Mouse (Mus musculus): ENCODE measurements around the gene Notch4. TPM values are rescaled to one million over a fixed set of nuclear protein-coding genes. Genes with fewer than 3 reads are reported as not detected.

The Notch4 gene
- 0.58 and 0.70 TPM in 2 replicates for polyA plus RNA-seq (2012; rRNA removed)

GRCm38 (mm10) chr17:34564003-34564421 lies at the start of gene Notch4:
Gene Notch4 (plus strand): TSS chr17:34564268.

GRCm38 (mm10) chr17:34517252-34517651 lies 46.8 kb upstream of the Notch4 start, which contains the start of gene Btnl6:
Gene Btnl6 (minus strand): TSS chr17:34517352.

GRCm38 (mm10) chr17:34589681-34590101 lies 25.6 kb downstream of the Notch4 start, which contains the start of gene Gpsm3:
Gene Gpsm3 (plus strand): TSS chr17:34589806.

GRCm38 (mm10) chr17:34591029-34591993 lies 27.2 kb downstream of the Notch4 start, which contains the start of gene Pbx2:
Gene Pbx2 (plus strand): TSS chr17:34591266.

GRCm38 (mm10) chr17:34597566-34598095 lies 33.6 kb downstream of the Notch4 start, which contains the start of gene Ager:
Gene Ager (plus strand): TSS chr17:34597862.

GRCm38 (mm10) chr17:34603375-34604060 lies 39.5 kb downstream of the Notch4 start, which contains the start of gene Rnf5:
Gene Rnf5 (minus strand): TSS chr17:34603690.

GRCm38 (mm10) chr17:34604061-34604508 lies 40.0 kb downstream of the Notch4 start, which contains the start of gene Agpat1:
Gene Agpat1 (plus strand): TSS chr17:34604262.

GRCm38 (mm10) chr17:34615871-34616270 lies 51.8 kb downstream of the Notch4 start, which contains the start of gene Egfl8:
Gene Egfl8 (minus strand): TSS chr17:34615971.

GRCm38 (mm10) chr17:34627943-34628643 lies 64.0 kb downstream of the Notch4 start, which contains the start of gene Ppt2:
Gene Ppt2 (minus strand): TSS chr17:34628510.

GRCm38 (mm10) chr17:34629221-34629751 lies 65.2 kb downstream of the Notch4 start, which contains the start of gene Prrt1:
Gene Prrt1 (plus strand): TSS chr17:34629533.

Other genes starting within 250 kb of the Notch4 start
- 0.01 TPM in 1 of 2 replicates, not detected in the other for gene H2-Eb2, start 238.6 kb upstream of the Notch4 start, polyA plus RNA-seq (2012; rRNA removed)
- 0.03 TPM in 2 replicates for gene Btnl2, start 209.4 kb upstream of the Notch4 start, polyA plus RNA-seq (2012; rRNA removed)
- gene Btnl1, start 187.1 kb upstream of the Notch4 start, polyA plus RNA-seq (2012; rRNA removed), result not detected in 2 replicates
- gene BC051142, start 165.4 kb upstream of the Notch4 start, polyA plus RNA-seq (2012; rRNA removed), result 0.15 and 0.23 TPM in 2 replicates
- gene Btnl4, start 87.0 kb upstream of the Notch4 start, polyA plus RNA-seq (2012; rRNA removed), result not detected in 2 replicates
- not detected in 2 replicates for gene Btnl6, start 46.9 kb upstream of the Notch4 start, polyA plus RNA-seq (2012; rRNA removed)
- gene Gpsm3, start 25.5 kb downstream of the Notch4 start, polyA plus RNA-seq (2012; rRNA removed), result 3.5 and 4.0 TPM in 2 replicates
- 21.8 and 22.1 TPM in 2 replicates for gene Pbx2, start 27.0 kb downstream of the Notch4 start, polyA plus RNA-seq (2012; rRNA removed)
- gene Ager, start 33.6 kb downstream of the Notch4 start, polyA plus RNA-seq (2012; rRNA removed), result 1.3 and 1.4 TPM in 2 replicates
- 49.5 and 53.6 TPM in 2 replicates for gene Rnf5, start 39.4 kb downstream of the Notch4 start, polyA plus RNA-seq (2012; rRNA removed)
- gene Agpat1, start 40.0 kb downstream of the Notch4 start, polyA plus RNA-seq (2012; rRNA removed), result 29.1 and 33.0 TPM in 2 replicates
- 0.37 and 0.54 TPM in 2 replicates for gene Egfl8, start 51.7 kb downstream of the Notch4 start, polyA plus RNA-seq (2012; rRNA removed)
- 8.7 and 11.0 TPM in 2 replicates for gene Ppt2, start 64.2 kb downstream of the Notch4 start, polyA plus RNA-seq (2012; rRNA removed)
- gene Prrt1, start 65.3 kb downstream of the Notch4 start, polyA plus RNA-seq (2012; rRNA removed), result 0.02 and 0.03 TPM in 2 replicates
- 1.6 and 1.7 TPM in 2 replicates for gene Fkbpl, start 80.5 kb downstream of the Notch4 start, polyA plus RNA-seq (2012; rRNA removed)
- 13.3 and 14.6 TPM in 2 replicates for gene Atf6b, start 82.9 kb downstream of the Notch4 start, polyA plus RNA-seq (2012; rRNA removed)
- 0.14 and 0.15 TPM in 2 replicates for gene Tnxb, start 106.3 kb downstream of the Notch4 start, polyA plus RNA-seq (2012; rRNA removed)
- 2.5 and 3.3 TPM in 2 replicates for gene C4b, start 179.6 kb downstream of the Notch4 start, polyA plus RNA-seq (2012; rRNA removed)
- gene Cyp21a1, start 240.3 kb downstream of the Notch4 start, polyA plus RNA-seq (2012; rRNA removed), result 0.03 TPM in 1 of 2 replicates, not detected in the other

Measured in liver, embryonic 14 days (tissue).